Mouse (Mus musculus) myocyte (in vitro differentiated cells): Measurements from ENCODE around the gene Jchain. TPM values are rescaled to one million over a fixed set of nuclear protein-coding genes. Genes with fewer than 3 reads are reported as not detected.

Experiments
- H3K27me3 ChIP-seq: one replicate; pipeline ENCODE4 v1.6.1; 2011; ENCODE audit not compliant: control insufficient read depth, insufficient read depth, insufficient read length
- H3K36me3 ChIP-seq: one replicate; pipeline ENCODE4 v1.6.1; 2011; ENCODE audit not compliant: control insufficient read depth, insufficient read depth
- H3K4me2 ChIP-seq: one replicate; pipeline ENCODE4 v1.6.1; 2011; ENCODE audit warnings: low read depth, control low read depth
- H3K4me3 ChIP-seq: one replicate; pipeline ENCODE4 v1.5.1; 2011; ENCODE audit warnings: mild to moderate bottlenecking, control low read depth, moderate library complexity
- H3K79me2 ChIP-seq: one replicate; pipeline ENCODE4 v1.6.1; 2011; ENCODE audit not compliant: control insufficient read depth, insufficient read depth
- H3ac ChIP-seq: one replicate; pipeline ENCODE4 v1.6.1; 2011; ENCODE audit not compliant: control insufficient read depth, insufficient read length
- CEBPB ChIP-seq: IDR thresholded peaks from 2 replicates; pipeline ENCODE4 v1.6.1; 2011; ENCODE audit warnings: mild to moderate bottlenecking, moderate library complexity; ENCODE audit not compliant: poor library complexity, insufficient read depth, severe bottlenecking
- E2F4 ChIP-seq: IDR thresholded peaks from one replicate; pipeline ENCODE4 v1.6.1; 2011; ENCODE audit warnings: mild to moderate bottlenecking, control low read depth, moderate library complexity; ENCODE audit not compliant: insufficient read depth
- MAX ChIP-seq: IDR thresholded peaks from one replicate; pipeline ENCODE4 v1.6.1; 2011; ENCODE audit warnings: low read depth, mild to moderate bottlenecking, control low read depth
- MYOD1 ChIP-seq, 3 experiments: IDR thresholded peaks; one replicate each; pipeline ENCODE4 v1.6.1; 2011; ENCODE audit warnings: control low read depth in 2 of 3, low read depth in 2 of 3, mild to moderate bottlenecking in 2 of 3, moderate library complexity in 1 of 3; ENCODE audit not compliant: insufficient read length in 2 of 3, control insufficient read depth in 1 of 3
- MYOG ChIP-seq, 3 experiments: IDR thresholded peaks; one replicate each; pipeline ENCODE4 v1.6.1; 2011; ENCODE audit warnings: control low read depth in 2 of 3, low read depth in 2 of 3, mild to moderate bottlenecking in 2 of 3; ENCODE audit not compliant: insufficient read length in 2 of 3, control insufficient read depth in 1 of 3, insufficient read depth in 1 of 3
- POLR2A ChIP-seq: IDR thresholded peaks from one replicate; pipeline ENCODE4 v1.6.1; 2011; ENCODE audit warnings: low read depth, mild to moderate bottlenecking, control low read depth, moderate library complexity; ENCODE audit not compliant: insufficient read length
- POLR2AphosphoS2 ChIP-seq: IDR thresholded peaks from one replicate; pipeline ENCODE4 v1.6.1; 2011; ENCODE audit warnings: low read depth, control low read depth; ENCODE audit not compliant: insufficient read length
- REST ChIP-seq: IDR thresholded peaks from one replicate; pipeline ENCODE4 v1.6.1; 2011; ENCODE audit warnings: mild to moderate bottlenecking, control low read depth, moderate library complexity; ENCODE audit not compliant: insufficient read depth, insufficient read length
- SRF ChIP-seq: IDR thresholded peaks from one replicate; pipeline ENCODE4 v1.6.1; 2011; ENCODE audit warnings: low read depth; ENCODE audit not compliant: control insufficient read depth, insufficient read length
- TCF12 ChIP-seq: IDR thresholded peaks from one replicate; pipeline ENCODE4 v1.6.1; 2011; ENCODE audit warnings: mild to moderate bottlenecking, control low read depth; ENCODE audit not compliant: poor library complexity, insufficient read depth, severe bottlenecking
- TCF3 ChIP-seq: IDR thresholded peaks from one replicate; pipeline ENCODE4 v1.6.1; 2011; ENCODE audit warnings: low read depth, control low read depth; ENCODE audit not compliant: insufficient read length
- USF1 ChIP-seq: IDR thresholded peaks from one replicate; pipeline ENCODE4 v1.6.1; 2011; ENCODE audit warnings: low read depth, mild to moderate bottlenecking, control low read depth, moderate library complexity
- polyA plus RNA-seq: library from polyadenylated mRNA; unstranded; fragments of >200 nt; fragmentation: generic; extraction: Trizol; gene quantifications from one replicate; pipeline ENCODE4 v1.2.1, GENCODE M21; 2012; ENCODE audit warnings: missing spikeins

The Jchain gene
- polyA plus RNA-seq, 1 experiment = 0.04 TPM

- Histone ChIP-seq H3K36me3 (no peaks in the 10 kb centered on the region), H3K4me3 (no peak overlapping the region), H3K79me2 (no peaks in the 10 kb centered on the region), H3K27me3 (no peaks in the 10 kb centered on the region), H3K4me2 (no peak overlapping the region), H3ac (no peak overlapping the region)
- no peak for TF ChIP-seq POLR2A
- TF ChIP-seq MYOG (IDR thresholded peaks at IDR 0.05; ENCODE audit: control insufficient read depth in 1 of 3, insufficient read depth in 1 of 3, insufficient read length in 2 of 3, low read depth in 2 of 3) = no peak
- TF ChIP-seq MAX = no peak
- TF ChIP-seq USF1 = no peak
- TF ChIP-seq REST = no peak
- TF ChIP-seq POLR2AphosphoS2 = no peak
- no peak for TF ChIP-seq CEBPB
Observed at GRCm38 (mm10) chr5:88508990-88509389, 18.7 kb downstream of the Jchain start.

- H3K36me3 ChIP-seq = no peaks in the 10 kb centered on the region
- H3K4me3 ChIP-seq = no peak overlapping the region
- no peak overlapping the region for H3ac ChIP-seq
- no peak overlapping the region for H3K4me2 ChIP-seq
- TF ChIP-seq CEBPB (no peak), POLR2A (no peak), REST (no peak), TCF3 (no peak), MYOD1 (IDR thresholded peaks at IDR 0.05; ENCODE audit: control insufficient read depth in 1 of 3, insufficient read length in 2 of 3, low read depth in 2 of 3) (no peak), SRF (no peak), MYOG (IDR thresholded peaks at IDR 0.05; ENCODE audit: control insufficient read depth in 1 of 3, insufficient read depth in 1 of 3, insufficient read length in 2 of 3, low read depth in 2 of 3) (no peak), MAX (no peak), USF1 (no peak), TCF12 (no peak), POLR2AphosphoS2 (no peak), E2F4 (no peak)
- H3K27me3 ChIP-seq = no peaks in the 10 kb centered on the region
- no peaks in the 10 kb centered on the region for H3K79me2 ChIP-seq
Observed at GRCm38 (mm10) chr5:88508555-88508954, 19.1 kb downstream of the Jchain start.

GRCm38 (mm10) chr5:88499781-88500180 lies 27.9 kb downstream of the Jchain start:
- Histone ChIP-seq H3ac (no peak overlapping the region), H3K79me2 (no peaks in the 10 kb centered on the region), H3K4me3 (no peak overlapping the region), H3K4me2 (no peak overlapping the region), H3K27me3 (no peaks in the 10 kb centered on the region), H3K36me3 (no peaks in the 10 kb centered on the region)
- TF ChIP-seq USF1 (no peak), MYOG (IDR thresholded peaks at IDR 0.05; ENCODE audit: control insufficient read depth in 1 of 3, insufficient read depth in 1 of 3, insufficient read length in 2 of 3, low read depth in 2 of 3) (no peak), E2F4 (no peak), TCF3 (no peak), POLR2A (no peak), SRF (no peak)

- TF ChIP-seq CEBPB (no peak), POLR2A (no peak), SRF (no peak), USF1 (no peak), POLR2AphosphoS2 (no peak), MAX (no peak)
- Histone ChIP-seq H3K4me3 (no peak overlapping the region), H3K4me2 (no peak overlapping the region), H3ac (no peak overlapping the region), H3K27me3 (no peaks in the 10 kb centered on the region), H3K79me2 (no peaks in the 10 kb centered on the region), H3K36me3 (no peaks in the 10 kb centered on the region)
Observed at GRCm38 (mm10) chr5:88491111-88491510, 36.6 kb downstream of the Jchain start.

- H3ac ChIP-seq = no peak overlapping the region
- no peak for TF ChIP-seq SRF
- TF ChIP-seq POLR2AphosphoS2 = no peak
- TF ChIP-seq MYOD1 (IDR thresholded peaks at IDR 0.05; ENCODE audit: control insufficient read depth in 1 of 3, insufficient read length in 2 of 3, low read depth in 2 of 3) = no peak
- TF ChIP-seq POLR2A = no peak
- no peak for TF ChIP-seq TCF3
- no peak for TF ChIP-seq USF1
- no peak for TF ChIP-seq TCF12
- TF ChIP-seq MAX = no peak
- TF ChIP-seq E2F4 = no peak
- TF ChIP-seq REST = no peak
- TF ChIP-seq MYOG (IDR thresholded peaks at IDR 0.05; ENCODE audit: control insufficient read depth in 1 of 3, insufficient read depth in 1 of 3, insufficient read length in 2 of 3, low read depth in 2 of 3) = no peak
- no peak for TF ChIP-seq CEBPB
- H3K4me3 ChIP-seq = no peak overlapping the region
- H3K4me2 ChIP-seq = no peak overlapping the region
- H3K36me3 ChIP-seq = no peaks in the 10 kb centered on the region
- H3K79me2 ChIP-seq = no peaks in the 10 kb centered on the region
- no peaks in the 10 kb centered on the region for H3K27me3 ChIP-seq
Observed at GRCm38 (mm10) chr5:88489004-88489403, 38.7 kb downstream of the Jchain start.
